Mouse (Mus musculus) adrenal gland, postnatal 4 days (tissue): ENCODE results near the gene Gbp2b. TPM values are rescaled to one million over a fixed set of nuclear protein-coding genes. Genes with fewer than 3 reads are reported as not detected.
"Not testable (repeated sequence)": the region's sequence is repeated elsewhere in the genome, so short reads cannot be mapped to it uniquely, and the experiment has no call there.

Experiments used
- DNase-seq, 2 experiments: peaks; one replicate each; pipeline ENCODE4 v3.0.0; 2021 to 2022; ENCODE audit warnings: low spot score in 2 of 2, mixed read lengths in 2 of 2
- microRNA-seq: library from miRNA; unstranded; fragments of <30 nt; microRNA quantifications from one replicate; pipeline ENCODE4 v1.2.0, GENCODE M21; 2021
- total RNA-seq, 2 experiments: library from RNA; stranded (reverse); gene quantifications; 2 replicates each; pipeline ENCODE4 v1.2.3; 2021

Gene Gbp2b
- total RNA-seq, 2 experiments from 2014 or later: 0.22 to 0.28 TPM

DNA sequence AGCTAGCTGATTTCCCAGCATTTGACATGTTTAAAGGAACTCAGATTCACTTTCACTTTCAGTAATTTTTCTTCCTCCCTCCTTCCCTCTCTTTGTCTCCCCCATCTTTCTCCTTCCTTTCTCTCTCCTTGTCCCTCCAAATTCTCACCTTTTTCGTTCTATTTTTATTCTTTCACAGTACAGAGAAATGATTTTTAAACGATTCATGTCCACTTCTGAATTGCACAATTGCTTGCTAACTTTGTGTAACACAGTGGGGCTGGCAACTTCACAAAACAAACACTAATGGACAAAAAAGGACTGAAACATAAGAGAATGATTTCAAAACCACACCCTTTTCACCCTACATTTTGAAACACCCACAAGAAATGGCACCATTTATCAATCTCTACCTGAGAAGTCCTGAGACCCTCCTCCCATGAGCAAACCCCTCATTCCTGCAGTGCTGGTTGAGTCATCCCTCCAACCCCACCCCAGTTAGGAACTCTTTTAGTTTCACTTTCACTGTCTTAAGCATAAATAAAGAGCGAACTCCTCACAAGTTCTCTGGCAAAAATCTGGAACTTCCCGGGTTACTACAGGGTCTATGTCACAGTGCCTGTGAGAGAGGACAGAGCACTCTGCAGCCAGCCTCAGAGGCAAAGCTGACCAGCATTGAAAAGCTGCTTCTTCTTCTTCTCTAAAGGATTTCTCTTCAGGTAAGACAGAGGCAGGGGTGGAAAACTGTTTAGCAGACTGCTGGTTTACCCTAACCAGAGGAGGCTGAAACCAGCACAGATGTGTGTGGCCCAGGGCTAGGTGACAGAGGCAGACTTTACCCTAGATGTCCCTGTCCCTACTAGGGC is 25.7 kb downstream of the Gbp2b start, which contains the start of gene Gbp2:
Gbp2 (plus strand) TSS at position 492 of the 845 bp plus-strand sequence.
- DNase-seq: no peak

DNA sequence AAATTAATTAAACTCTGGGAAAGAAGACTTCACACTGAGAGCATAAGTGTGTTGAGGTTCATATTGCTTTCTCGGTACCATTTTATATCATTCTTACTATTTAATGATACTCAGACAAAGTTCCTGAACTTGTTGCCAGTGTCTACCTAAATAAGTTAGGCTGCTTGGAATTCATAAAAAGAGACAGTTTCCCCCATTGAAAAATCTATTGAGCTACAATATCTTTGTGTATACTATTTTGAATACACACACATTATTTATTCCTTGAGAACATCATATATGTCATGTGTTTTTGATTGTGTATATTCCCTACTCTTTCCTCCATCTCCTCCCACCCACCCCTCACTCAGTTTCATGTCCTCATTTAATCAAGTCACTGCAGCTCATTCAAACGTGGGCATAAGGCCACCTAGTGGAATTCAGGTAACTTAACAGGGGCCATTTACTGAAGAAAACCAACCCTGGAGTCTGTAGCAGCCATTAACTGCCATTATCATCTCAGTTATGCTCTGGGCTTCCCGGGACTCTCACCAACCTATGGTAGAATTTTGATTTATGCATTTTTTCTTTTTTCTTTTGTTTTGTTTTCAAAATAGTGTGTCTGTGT is 26.4 kb downstream of the Gbp2b start:
- no peak for DNase-seq

DNA sequence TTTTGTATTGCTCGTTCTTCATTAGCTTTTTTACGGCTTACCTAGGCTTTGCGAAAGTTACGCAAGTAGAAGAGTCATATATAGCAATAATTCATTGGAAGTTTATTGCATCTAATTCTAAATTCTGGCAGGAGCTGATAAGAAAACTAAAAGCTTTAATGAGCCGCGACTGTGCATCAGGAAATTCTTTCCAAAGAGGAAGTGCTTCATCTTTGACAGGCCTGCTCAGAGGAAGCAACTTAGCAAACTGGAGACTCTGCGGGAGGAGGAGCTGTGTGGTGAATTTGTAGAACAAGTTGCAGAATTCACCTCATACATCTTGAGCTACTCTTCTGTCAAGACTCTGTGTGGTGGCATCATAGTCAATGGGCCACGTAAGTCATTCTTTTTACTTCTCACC is 35.7 kb downstream of the Gbp2b start:
- no peak for DNase-seq

DNA sequence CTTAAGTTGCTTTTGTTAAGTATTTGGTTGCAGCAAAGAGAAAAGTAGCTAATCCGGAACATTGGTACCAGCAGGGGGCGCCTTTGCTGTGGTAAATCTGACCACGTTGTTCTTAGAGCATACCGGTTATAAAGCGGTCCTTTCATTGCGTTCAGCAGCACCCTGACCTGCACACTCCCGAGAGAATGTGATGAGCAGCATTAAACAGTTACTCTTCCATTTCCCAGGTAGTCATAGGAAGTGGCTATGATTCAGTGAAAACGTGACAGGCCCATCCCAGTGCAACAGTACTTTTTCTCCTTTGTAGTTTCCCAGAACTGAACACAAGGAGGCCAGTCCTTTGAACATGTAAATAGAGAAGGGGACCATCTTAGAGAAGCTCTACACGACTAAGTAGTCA is 45.6 kb downstream of the Gbp2b start:
- DNase-seq: peak; percentile 24 to 35

DNA sequence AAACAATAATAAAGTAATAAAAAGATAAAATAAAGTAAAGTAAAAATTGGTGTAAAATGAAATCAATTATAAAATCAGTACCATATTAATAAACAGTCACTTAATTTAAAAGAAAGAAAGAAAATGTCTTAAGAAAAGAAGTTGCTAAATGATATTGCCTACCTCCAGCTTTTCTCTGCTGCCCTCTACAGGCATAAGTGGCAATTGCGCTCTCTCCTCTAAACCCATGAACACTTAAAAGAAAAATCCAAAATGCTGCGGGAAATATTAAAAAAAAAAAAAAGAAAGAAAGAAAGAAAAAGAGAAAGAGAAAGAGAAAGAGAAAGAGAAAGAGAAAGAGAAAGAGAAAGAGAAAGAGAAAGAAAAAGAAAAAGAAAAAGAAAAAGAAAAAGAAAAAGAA is 51.3 kb downstream of the Gbp2b start:
- DNase-seq: peak; percentile 14 to 24

DNA sequence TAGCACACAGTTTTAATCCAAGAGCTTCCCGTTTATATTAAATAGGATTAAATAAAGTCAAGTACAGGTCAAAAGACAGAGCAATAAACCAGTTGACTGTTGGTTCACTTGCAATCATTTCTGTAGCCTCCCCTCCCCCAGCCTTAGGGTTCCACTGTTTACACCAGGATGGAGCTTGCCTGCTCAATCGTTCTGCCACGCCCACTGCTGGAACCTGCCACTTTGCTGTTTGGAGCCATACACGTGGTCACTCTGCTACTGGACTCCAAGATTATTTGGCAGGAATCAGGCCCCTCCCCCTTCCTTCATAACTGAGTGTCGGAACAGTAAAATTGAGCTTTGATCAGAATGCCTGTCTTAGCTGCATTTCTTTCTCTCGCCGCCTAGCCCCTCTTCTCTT is 53.2 kb downstream of the Gbp2b start:
- not testable (repeated sequence) for DNase-seq

DNA sequence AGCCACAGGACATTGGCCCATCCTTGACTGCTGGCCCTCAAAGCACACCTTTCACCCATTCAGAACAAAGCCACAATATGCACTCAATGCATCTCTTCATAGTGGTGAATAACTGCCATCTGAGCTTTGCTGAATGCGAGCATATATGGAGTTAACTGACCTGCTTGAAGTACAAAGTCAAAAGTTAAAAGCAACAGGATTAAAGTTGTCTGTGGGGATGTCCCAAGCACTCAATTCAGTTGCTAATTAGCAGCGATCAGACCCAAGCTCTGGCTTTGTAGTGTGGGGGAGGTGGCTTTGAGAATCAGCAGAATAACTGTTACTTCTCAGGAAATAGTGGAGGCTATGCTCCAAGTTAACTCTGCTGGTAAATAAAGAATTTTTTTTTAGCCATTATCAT is 55.6 kb downstream of the Gbp2b start:
- DNase-seq: no peak

DNA sequence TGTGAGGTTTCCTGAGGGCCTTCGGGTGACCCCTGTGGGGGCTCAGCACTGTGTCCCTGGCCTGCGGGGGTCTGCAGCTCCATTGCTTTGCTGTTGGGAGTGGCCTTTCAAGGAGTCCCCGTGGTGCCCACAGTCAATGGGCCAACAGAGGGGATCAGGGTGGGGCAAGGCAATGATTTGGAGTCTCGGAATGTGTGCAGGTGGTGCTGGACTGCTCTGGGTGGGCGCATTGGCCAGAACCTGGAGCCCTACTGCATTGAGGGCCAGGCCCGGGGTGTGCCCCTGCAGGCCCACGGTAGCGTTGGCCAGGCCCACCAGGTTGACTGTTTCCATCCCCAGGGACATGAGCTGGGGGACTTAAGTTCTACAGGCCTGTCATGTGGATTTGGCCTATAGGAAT is 70.1 kb downstream of the Gbp2b start:
- no peak for DNase-seq

Small RNA genes within 50 kb of the gene (microRNA-seq; reads per million reads assigned to microRNA genes)
- gene Mir6381: not detected

Other genes with a start within 250 kb of the Gbp2b start
- 10 to 100 TPM; 53.5 to 57.7 TPM for gene Pdlim5, start 199.2 kb upstream of the Gbp2b start, total RNA-seq
- gene Gbp5, start 100.9 kb upstream of the Gbp2b start, total RNA-seq: 1 to 10 TPM; 1.9 to 2.5 TPM
- gene Gbp7, start 64.5 kb upstream of the Gbp2b start, total RNA-seq: 10 to 100 TPM; 11.0 to 13.1 TPM
- 1 to 10 TPM; 6.7 to 7.8 TPM for gene Gbp3, start 34.8 kb upstream of the Gbp2b start, total RNA-seq
- 10 to 100 TPM; 11.5 to 12.4 TPM for gene Gbp2, start 25.8 kb downstream of the Gbp2b start, total RNA-seq
- 10 to 100 TPM; 12.8 to 38.7 TPM for gene Kyat3, start 106.2 kb downstream of the Gbp2b start, total RNA-seq
- 10 to 100 TPM; 63.9 to 69.3 TPM for gene Gtf2b, start 170.2 kb downstream of the Gbp2b start, total RNA-seq